Mouse (Mus musculus) 3T3-L1 (cell line): Measurements from ENCODE around the gene Sos1.

ENCODE experiments used
- DNase-seq: peaks from one replicate; pipeline ENCODE4 v3.0.0-alpha.2; 2015; ENCODE audit warnings: low read depth, low spot score

Sos1 gene

GRCm38 (mm10) chr17:80480031-80480854 is at the start of gene Sos1:
Sos1 (minus strand) TSS chr17:80480453.
- DNase-seq, result peak; percentile 89

- DNase-seq, result no peak
Measured at GRCm38 (mm10) chr17:80523231-80523630, 43.0 kb upstream of the Sos1 start.

- DNase-seq, result no peak
Measured at GRCm38 (mm10) chr17:80522229-80522556, 41.9 kb upstream of the Sos1 start.

- DNase-seq, result no peak
Measured at GRCm38 (mm10) chr17:80521521-80522228, 41.4 kb upstream of the Sos1 start.

GRCm38 (mm10) chr17:80520537-80520936 is 40.3 kb upstream of the Sos1 start:
- no peak for DNase-seq

GRCm38 (mm10) chr17:80518811-80519210 is 38.6 kb upstream of the Sos1 start:
- DNase-seq, result no peak

GRCm38 (mm10) chr17:80517244-80517643 is 37.0 kb upstream of the Sos1 start:
- no peak for DNase-seq

GRCm38 (mm10) chr17:80515956-80516355 is 35.7 kb upstream of the Sos1 start:
- DNase-seq, result no peak

GRCm38 (mm10) chr17:80515513-80515912 is 35.3 kb upstream of the Sos1 start:
- DNase-seq, result no peak

- no peak for DNase-seq
Measured at GRCm38 (mm10) chr17:80513766-80514165, 33.5 kb upstream of the Sos1 start.

GRCm38 (mm10) chr17:80510459-80510855 is 30.2 kb upstream of the Sos1 start:
- no peak for DNase-seq

GRCm38 (mm10) chr17:80509494-80510458 is 29.5 kb upstream of the Sos1 start:
- DNase-seq, result no peak

GRCm38 (mm10) chr17:80505766-80506165 is 25.5 kb upstream of the Sos1 start:
- DNase-seq, result peak; percentile 68

- no peak for DNase-seq
Measured at GRCm38 (mm10) chr17:80505342-80505741, 25.1 kb upstream of the Sos1 start.

- no peak for DNase-seq
Measured at GRCm38 (mm10) chr17:80501805-80502172, 21.5 kb upstream of the Sos1 start.

- DNase-seq, result no peak
Measured at GRCm38 (mm10) chr17:80501037-80501804, 21.0 kb upstream of the Sos1 start.

GRCm38 (mm10) chr17:80500025-80500424 is 19.8 kb upstream of the Sos1 start:
- DNase-seq, result no peak

GRCm38 (mm10) chr17:80498600-80499268 is 18.5 kb upstream of the Sos1 start:
- no peak for DNase-seq

GRCm38 (mm10) chr17:80497183-80497601 is 16.9 kb upstream of the Sos1 start:
- DNase-seq, result no peak

- no peak for DNase-seq
Measured at GRCm38 (mm10) chr17:80496607-80497170, 16.4 kb upstream of the Sos1 start.
